Mouse (Mus musculus) cerebellum, adult 9-11 months (tissue): Measurements from ENCODE around the gene Scgb1b17.
"Not testable (repeated sequence)": the region's sequence is repeated elsewhere in the genome, so short reads cannot be mapped to it uniquely, and the experiment has no call there.

ENCODE experiments used
- DNase-seq: peaks from one replicate; pipeline ENCODE4 v3.0.0; 2022

The Scgb1b17 gene

GRCm38 (mm10) chr7:33063149-33063548, at the start of gene Scgb1b17:
Scgb1b17 (plus strand) TSS chr7:33063449.
- DNase-seq: not testable (repeated sequence)

DNA sequence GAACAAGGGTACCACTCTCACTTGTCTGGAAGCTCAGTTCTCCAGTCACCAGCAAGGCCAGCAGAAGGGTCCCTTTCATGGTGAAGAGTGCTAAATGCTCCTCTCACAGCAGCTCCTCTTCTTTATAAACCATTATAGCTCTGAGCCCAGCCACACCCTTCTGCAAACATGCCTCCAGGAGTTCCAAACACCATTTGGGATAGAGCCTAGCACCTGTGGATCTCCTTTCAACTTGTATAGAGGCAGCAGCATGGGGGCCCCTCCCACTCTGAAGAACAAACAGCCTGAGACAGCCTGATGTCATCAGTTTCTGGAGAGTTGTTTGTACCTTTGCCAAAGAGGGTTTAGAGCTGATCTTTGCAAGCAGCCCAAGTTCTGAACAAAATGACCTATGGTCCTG, 6.8 kb upstream of the Scgb1b17 start, which contains the start of gene Scgb2b17:
Scgb2b17 (minus strand) TSS at position 101 of the 400 bp plus-strand sequence.
- DNase-seq: not testable (repeated sequence)
